Mouse (Mus musculus) urinary bladder, adult 2 months (tissue): ENCODE results near the gene Hnrnpr. TPM values are rescaled to one million over a fixed set of nuclear protein-coding genes. Genes with fewer than 3 reads are reported as not detected.

Experiments used
- DNase-seq: peaks from one replicate; pipeline ENCODE4 v3.0.0; 2022; ENCODE audit warnings: low spot score
- polyA plus RNA-seq: library from polyadenylated mRNA; depleted of rRNA; stranded (reverse); fragments of >200 nt; gene quantifications from 2 replicates; pipeline ENCODE4 v1.2.3, GENCODE M21; 2012; rRNA removed

The Hnrnpr gene
- 58.3 and 61.1 TPM in 2 replicates for polyA plus RNA-seq

GRCm38 (mm10) chr4:136310229-136311041 lies at the start of gene Hnrnpr:
Gene Hnrnpr (plus strand): TSS chr4:136310942.
- peak; percentile 99 for DNase-seq

GRCm38 (mm10) chr4:136261912-136262311 lies 48.8 kb upstream of the Hnrnpr start:
- no peak for DNase-seq

GRCm38 (mm10) chr4:136263555-136263954 lies 47.2 kb upstream of the Hnrnpr start:
- no peak for DNase-seq

GRCm38 (mm10) chr4:136266716-136267343 lies 43.9 kb upstream of the Hnrnpr start:
- no peak for DNase-seq

DNA sequence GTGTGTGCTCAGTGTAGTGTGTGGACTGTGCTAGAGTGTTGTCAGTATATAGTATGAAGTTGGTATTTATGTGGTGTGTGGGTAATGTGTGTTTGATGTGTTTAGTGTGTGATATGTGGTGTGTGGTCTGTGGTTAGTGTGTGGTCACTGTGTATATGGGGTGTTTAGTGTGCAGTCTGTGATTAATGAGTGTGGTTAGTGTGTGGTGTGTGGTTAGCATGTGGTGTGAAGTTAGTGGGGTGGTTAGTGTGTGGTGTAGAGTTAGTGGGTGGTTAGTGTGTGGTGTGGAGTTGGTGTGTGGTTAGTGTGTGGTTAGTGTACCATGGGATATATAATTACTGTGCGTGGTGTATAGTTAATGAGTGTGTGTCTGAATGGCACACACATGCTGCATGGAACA lies 41.8 kb upstream of the Hnrnpr start:
- no peak for DNase-seq

GRCm38 (mm10) chr4:136270648-136271047 lies 40.1 kb upstream of the Hnrnpr start:
- no peak for DNase-seq

DNA sequence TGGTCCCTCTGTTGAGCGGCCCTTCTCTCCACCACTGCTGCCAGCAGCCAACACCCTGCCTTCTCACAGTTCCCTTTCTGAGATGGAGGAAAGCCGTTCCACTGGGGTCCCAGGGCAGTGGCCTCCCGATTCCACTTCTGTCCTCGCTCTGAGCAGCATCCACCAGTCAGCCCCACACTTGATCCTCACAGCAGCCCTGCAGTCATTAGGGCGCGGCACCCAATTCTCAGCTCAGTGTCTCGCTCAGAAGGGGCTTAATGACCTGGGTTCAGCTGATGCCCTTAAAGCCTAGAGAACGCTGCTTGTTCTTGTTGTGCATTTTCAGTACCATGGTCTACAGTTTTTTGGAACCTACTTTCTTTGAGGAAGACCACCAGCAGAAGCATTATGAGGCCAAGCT lies 29.6 kb upstream of the Hnrnpr start:
- DNase-seq = no peak

DNA sequence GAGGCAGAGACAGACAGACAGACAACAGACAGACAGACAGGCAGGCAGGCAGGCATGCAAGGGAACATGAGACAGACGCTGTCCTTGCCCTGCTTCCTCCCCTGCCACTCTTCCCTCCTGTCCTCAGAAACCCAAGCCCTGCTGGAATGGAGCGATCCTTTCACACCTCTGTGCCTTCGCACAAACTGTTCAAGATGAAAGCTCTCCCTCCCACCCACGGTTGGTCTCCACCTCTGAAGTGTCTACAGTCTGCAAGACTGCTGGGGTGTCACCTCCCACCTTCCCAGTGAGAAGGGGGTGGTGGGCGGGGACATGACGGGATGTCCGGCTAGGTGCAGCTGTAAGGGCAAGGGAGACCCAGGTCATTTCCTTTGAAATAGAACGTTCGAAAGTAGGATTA lies 29.1 kb upstream of the Hnrnpr start:
- DNase-seq = no peak

DNA sequence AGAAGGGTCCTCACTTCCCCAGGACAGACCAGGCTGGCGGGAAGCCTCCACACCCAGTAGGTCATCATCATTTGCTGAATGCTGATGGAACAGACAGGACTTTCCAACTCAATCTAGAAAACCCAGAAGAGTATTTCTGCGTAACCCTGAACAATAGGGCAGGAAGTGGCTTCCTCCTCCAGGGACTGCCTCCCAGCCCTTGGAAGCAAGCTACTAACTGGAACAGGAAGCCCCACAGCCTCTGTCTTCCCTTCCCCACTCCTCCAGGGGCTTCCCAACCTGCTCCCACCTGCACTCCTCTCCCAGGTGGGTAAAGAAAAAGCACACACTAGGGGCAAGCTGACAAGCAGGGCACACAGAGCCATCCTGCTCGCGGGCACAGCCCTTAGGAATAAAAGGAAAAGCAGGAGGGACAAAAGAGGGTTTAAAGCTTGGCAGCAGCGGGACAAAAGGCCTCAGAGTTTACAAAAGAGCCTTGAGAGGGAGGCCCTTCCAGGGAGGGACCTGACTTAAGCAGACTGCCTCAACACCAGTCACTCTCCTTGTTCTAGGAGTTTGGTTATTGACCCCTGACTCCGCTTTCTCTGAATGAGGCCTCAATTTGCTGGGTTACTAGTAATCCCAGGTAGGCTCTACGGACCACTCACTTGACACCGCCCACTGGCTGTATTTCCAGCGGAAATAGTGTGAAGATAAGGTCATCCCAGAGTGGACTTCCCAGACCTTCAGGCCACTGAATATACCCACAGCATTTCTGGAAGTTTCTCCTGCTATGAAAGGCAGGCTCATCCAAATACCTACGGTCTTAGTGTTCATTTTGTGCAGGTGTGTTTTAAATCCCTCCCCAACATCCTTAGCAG lies 27.9 kb upstream of the Hnrnpr start:
- no peak for DNase-seq

DNA sequence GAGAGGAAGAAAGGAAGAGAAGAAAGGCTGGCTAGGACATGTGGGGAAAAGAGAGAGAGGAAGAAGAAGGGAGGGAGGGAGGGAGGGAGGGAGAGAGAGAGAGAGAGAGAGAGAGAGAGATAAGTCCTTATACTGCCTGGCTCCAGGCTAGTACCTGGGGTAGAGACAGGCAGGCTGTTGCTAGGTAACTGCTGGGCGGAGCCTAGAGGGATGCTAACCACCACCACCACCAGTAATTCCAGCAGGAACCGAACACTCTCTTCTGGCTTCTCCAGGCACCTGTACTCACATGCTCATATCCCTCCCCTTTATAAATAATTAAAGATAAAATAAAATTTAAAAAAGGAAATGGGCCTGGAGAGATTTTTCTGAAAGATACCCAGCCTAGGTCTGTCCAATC lies 27.0 kb upstream of the Hnrnpr start:
- DNase-seq = no peak

DNA sequence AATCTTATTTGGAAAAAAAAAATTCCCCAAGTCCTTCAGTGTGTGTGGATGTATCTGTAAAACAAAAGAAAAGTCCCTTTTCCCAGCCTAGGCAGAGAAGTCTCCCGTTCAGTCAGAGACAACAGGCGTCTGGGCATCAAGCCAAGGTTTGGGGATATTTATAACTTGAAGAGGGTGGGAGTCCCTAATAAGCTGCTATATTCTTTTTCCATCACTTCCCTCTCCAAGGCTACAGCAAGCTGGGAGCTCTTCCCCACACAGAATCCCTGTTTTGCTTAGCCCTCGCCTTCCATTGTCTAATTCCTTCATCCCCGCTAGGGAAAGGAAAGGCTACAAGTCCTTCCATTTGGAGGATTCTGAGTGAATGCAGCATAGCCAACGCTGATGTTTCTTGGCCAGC lies 26.3 kb upstream of the Hnrnpr start, which contains the start of gene Zfp46:
Zfp46 (plus strand) TSS at position 229 of the 400 bp plus-strand sequence.
- DNase-seq = no peak

- DNase-seq = no peak
Observed at GRCm38 (mm10) chr4:136284891-136285290, 25.9 kb upstream of the Hnrnpr start.

DNA sequence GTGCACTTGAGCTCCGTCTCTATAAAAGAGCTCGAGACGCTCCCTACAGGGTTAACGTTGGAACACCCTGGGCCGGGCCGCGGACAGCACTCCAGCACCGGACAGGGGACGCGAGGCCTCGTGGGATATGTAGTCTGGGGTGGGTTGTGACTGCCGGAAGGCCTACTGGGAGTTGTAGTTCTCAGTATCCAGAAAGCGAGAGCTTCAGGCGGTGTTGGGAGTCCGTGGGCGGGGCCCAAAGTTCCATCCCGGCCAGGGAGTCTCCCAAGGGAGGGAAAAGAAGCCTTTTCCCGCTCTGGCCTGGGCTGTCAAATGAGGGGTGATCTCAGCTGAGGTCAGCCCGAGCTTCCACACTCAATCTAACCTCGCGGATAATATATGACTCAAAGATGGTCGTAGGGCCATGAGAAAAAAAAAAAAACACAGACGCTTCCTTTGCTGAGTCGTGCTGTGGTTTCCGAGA lies 25.4 kb upstream of the Hnrnpr start:
- peak; percentile 74 for DNase-seq

GRCm38 (mm10) chr4:136285811-136286371 lies 24.9 kb upstream of the Hnrnpr start:
- DNase-seq = peak; percentile 79

DNA sequence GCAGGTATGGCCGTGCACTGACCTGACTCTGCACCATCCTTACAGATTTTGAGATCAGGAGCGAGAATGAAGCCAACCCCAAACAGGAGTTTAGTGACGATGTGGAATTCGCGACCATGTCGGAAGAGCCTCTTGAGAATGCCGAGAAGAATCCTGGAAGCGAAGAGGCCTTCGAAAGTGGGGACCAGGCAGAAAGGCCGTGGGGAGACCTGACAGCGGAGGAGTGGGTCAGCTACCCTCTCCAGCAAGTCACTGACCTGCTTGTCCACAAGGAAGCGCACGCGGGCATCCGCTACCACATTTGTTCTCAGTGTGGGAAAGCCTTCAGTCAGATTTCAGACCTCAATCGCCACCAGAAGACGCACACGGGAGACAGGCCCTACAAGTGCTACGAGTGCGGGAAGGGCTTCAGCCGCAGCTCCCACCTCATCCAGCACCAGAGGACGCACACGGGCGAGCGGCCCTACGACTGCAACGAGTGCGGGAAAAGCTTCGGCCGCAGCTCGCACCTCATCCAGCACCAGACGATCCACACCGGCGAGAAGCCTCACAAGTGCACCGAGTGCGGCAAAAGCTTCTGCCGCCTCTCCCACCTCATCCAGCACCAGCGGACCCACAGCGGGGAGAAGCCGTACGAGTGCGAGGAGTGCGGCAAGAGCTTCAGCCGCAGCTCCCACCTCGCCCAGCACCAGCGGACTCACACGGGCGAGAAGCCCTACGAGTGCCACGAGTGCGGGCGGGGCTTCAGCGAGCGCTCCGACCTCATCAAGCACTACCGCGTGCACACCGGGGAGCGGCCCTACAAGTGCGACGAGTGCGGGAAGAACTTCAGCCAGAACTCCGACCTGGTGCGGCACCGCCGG lies 20.6 kb upstream of the Hnrnpr start:
- DNase-seq = no peak

DNA sequence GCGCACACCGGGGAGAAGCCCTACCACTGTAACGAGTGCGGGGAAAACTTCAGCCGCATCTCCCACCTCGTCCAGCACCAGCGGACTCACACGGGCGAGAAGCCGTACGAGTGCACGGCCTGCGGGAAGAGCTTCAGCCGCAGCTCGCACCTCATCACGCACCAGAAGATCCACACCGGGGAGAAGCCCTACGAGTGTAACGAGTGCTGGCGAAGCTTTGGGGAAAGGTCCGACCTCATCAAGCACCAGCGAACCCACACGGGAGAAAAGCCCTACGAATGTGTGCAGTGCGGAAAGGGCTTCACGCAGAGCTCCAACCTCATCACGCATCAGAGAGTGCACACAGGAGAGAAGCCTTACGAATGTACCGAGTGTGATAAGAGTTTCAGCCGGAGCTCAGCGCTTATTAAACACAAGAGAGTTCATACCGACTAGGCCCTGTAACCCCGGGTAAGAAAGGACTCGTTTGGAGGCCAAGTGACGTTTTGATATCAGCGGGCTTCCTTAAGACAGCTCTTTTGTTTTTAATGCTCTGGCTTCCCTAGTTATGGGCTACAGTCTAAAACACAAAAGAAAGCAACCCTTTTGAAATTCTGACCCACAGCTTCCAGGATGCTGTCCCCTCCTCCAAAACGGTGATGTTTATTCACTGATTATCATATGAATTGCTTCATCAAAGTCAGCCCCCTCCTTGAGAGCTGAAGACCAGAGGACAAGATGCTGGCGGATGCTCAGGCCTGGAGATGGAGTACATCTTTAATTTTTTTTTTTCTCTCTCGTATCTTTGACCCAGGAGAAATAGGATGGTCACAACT lies 19.8 kb upstream of the Hnrnpr start:
- no peak for DNase-seq

DNA sequence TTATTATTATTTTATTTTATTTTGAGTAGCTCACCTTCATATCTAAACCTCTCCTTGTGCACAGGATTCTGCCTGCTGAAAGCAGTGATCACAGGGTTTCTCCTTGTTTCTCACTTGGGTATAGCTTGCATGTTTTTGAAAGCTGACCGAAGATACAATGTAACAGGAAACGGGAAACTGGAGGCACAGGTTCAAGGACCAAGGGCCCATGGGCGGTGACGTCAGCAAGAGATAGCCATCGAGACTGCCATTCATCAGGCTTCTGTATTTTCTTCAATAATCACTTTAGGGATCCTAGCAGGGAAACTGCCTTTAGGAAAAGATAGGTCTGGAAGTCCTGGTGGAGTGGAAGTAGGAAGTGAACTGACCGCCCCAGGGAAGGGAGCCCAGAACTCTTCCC lies 19.1 kb upstream of the Hnrnpr start:
- DNase-seq = no peak

GRCm38 (mm10) chr4:136295941-136296340 lies 14.8 kb upstream of the Hnrnpr start:
- DNase-seq = no peak

GRCm38 (mm10) chr4:136302462-136302861 lies 8.3 kb upstream of the Hnrnpr start:
- no peak for DNase-seq

- no peak for DNase-seq
Observed at GRCm38 (mm10) chr4:136304181-136304580, 6.6 kb upstream of the Hnrnpr start.
